Mouse (Mus musculus): ENCODE measurements around the gene Lgr6. TPM values are rescaled to one million over a fixed set of nuclear protein-coding genes. Genes with fewer than 3 reads are reported as not detected.

The Lgr6 gene
- polyA plus RNA-seq, 1 experiment from 2014 or later = 0.75 TPM

DNA sequence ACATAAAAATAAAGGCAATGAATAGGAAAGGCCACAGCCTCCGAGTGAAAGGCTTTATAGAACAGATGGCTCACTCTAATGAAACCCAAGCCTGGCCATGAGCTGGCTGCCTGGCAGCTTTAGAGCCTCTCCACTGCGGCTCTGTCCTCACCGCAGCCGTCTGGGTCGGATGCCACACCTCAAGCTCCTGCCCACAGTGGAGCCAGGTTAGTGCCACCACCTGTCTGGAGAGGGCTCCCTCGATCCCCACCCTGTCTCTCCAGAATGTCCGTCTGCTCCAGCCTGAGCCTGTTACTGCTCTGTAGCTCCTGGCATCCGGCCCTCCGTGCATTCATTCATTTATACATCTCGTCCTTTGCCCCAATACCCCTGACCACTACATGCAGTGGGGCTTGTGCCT is 15.4 kb downstream of the Lgr6 start:
- Histone ChIP-seq H3K4me1 (peaks cover 11% of the 10 kb centered on the region), H3K4me3 (no peak overlapping the region), H3K36me3 (no peaks in the 10 kb centered on the region), H3K27me3 (ENCODE audit: low read depth, poor library complexity, severe bottlenecking) (peaks cover 52% of the 10 kb centered on the region), H3K9me3 (replicated peaks) (no peaks in the 10 kb centered on the region), H3K27ac (no peak overlapping the region)
- WGBS = 83% methylated on average over 10 of the region's 10 CpGs
- no peak for DNase-seq (ENCODE audit: low spot score)

DNA sequence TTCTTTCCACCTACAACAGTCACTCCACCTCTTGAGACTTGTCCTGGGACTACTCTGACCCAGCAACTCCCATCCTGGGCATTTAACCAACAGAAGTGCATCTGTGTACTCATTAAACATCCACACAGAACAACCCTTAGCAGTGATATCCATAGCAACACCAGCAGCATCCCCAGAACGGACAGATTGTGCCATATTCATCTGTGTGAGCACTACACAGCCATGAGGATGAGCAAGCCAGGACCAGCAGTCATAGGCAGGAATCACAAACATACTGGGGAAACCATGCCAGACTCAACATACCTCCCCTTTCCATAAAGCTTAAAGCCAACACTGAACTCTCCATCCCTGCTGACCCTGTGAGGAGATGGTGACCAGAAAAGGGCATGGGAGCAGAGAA is 17.7 kb downstream of the Lgr6 start:
- Histone ChIP-seq H3K4me3 (no peak overlapping the region), H3K27me3 (ENCODE audit: low read depth, poor library complexity, severe bottlenecking) (peaks cover 74% of the 10 kb centered on the region), H3K27ac (no peak overlapping the region), H3K36me3 (no peaks in the 10 kb centered on the region), H3K4me1 (peaks cover 23% of the 10 kb centered on the region), H3K9me3 (replicated peaks) (no peaks in the 10 kb centered on the region)
- 83% methylated on average over 1 of the region's 1 CpGs for WGBS
- no peak for DNase-seq (ENCODE audit: low spot score)

DNA sequence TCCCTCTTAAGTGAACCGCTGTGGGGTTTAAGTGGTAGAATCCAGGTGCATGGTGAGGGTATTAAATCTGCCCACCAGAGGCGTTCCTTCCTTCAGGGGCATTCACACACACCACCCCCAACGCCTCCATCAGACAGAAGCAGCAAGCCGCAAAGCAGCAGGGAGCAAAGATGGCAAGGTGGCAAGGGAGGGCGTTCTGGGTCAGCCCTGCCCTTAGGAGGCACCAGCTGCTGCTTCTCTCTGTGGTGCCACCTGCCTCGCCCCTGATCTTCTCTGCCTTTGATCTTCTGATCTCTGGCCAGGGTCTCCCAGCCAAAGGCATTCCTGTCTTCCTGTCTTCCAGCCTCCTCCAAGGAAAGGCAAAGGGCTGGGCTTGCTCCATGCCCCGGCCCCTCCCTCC is 19.1 kb downstream of the Lgr6 start:
- peaks cover 23% of the 10 kb centered on the region for H3K4me1 ChIP-seq
- H3K9me3 ChIP-seq (replicated peaks) = no peaks in the 10 kb centered on the region
- WGBS = 20% methylated on average over 7 of the region's 7 CpGs
- no peak overlapping the region for H3K4me3 ChIP-seq
- no peak for DNase-seq (ENCODE audit: low spot score)
- no peak overlapping the region for H3K27ac ChIP-seq
- H3K27me3 ChIP-seq (ENCODE audit: low read depth, poor library complexity, severe bottlenecking) = peaks cover 88% of the 10 kb centered on the region
- no peaks in the 10 kb centered on the region for H3K36me3 ChIP-seq

DNA sequence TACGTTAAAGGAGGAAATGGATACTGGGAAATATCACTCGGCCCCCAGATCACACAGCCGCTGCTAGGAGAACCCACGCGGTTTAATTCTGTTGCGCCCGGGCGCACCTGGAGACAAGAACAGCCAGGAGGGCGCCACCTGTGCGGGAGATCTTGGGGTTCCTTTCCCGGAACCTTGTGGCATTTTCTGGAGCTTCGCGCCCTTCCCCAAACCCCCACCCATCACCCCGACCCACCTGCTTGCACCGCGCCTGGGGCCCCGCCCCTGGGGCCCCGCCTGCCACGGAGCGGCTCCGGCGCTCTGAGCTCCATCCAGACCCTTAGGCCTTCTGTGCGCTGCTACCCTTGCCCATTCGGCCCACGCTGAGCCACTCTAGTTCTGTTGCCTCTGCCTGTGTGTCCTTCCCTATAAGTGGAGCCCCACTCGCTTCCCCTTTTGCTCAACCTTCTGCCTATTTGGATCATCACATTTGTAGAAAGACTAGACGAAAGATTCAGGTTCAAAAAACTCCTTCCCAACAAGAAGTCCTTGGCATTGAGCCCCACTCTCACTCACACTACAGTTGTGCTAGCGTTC is 19.7 kb downstream of the Lgr6 start:
- no peak overlapping the region for H3K27ac ChIP-seq
- WGBS = 18% methylated on average over 28 of the region's 28 CpGs
- no peaks in the 10 kb centered on the region for H3K36me3 ChIP-seq
- H3K4me3 ChIP-seq = peak overlapping the region; percentile 0; the same call in 1 of the 2 replicates
- peaks cover 88% of the 10 kb centered on the region for H3K27me3 ChIP-seq (ENCODE audit: low read depth, poor library complexity, severe bottlenecking)
- no peaks in the 10 kb centered on the region for H3K9me3 ChIP-seq (replicated peaks)
- DNase-seq (ENCODE audit: low spot score) = no peak
- peaks cover 23% of the 10 kb centered on the region for H3K4me1 ChIP-seq

DNA sequence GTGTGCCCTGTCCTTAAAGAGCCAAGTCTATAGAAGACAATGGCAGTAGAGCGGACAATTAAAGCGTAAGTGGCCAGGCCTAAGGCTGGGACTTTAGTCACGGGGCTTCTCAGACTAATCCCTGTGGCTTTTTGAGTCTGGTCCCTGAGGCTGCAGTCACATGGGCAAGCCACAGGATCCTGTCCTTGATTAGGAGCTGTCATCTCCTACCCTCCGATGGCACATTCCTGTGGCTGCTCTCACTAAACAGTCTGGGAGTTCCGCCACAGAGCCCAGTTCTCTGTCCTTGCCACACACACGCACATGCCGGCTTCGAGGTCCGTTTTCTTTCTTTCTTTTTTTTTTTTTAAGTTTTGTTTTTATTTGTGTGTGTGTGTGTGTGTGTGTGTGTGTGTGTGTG is 21.6 kb downstream of the Lgr6 start:
- H3K36me3 ChIP-seq = no peaks in the 10 kb centered on the region
- H3K27me3 ChIP-seq (ENCODE audit: low read depth, poor library complexity, severe bottlenecking) = peaks cover 74% of the 10 kb centered on the region
- H3K4me1 ChIP-seq = peaks cover 28% of the 10 kb centered on the region
- H3K4me3 ChIP-seq = no peak overlapping the region
- H3K27ac ChIP-seq = no peak overlapping the region
- no peaks in the 10 kb centered on the region for H3K9me3 ChIP-seq (replicated peaks)
- no peak for DNase-seq (ENCODE audit: low spot score)
- 62% methylated on average over 9 of the region's 9 CpGs for WGBS

DNA sequence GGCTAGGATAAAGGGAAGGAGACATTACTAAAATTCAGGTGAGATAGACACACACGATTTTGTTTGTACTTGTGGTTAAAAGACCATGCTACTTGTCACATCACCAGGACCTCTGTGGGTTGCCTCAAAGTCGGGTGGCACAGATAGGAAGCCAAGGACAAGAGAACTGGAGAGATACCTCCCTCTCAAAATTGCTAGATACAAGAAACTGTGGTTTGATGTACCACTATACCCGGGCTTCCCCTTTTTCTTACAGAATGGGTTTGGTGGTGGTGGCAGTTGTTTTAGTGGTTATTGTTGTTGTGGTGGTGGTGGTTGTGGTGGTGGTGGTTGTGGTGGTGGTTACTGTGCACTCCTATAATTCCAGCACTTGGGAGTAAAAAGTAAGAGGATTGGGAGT is 22.8 kb downstream of the Lgr6 start:
- H3K9me3 ChIP-seq (replicated peaks) = no peaks in the 10 kb centered on the region
- 85% methylated on average over 3 of the region's 3 CpGs for WGBS
- no peaks in the 10 kb centered on the region for H3K36me3 ChIP-seq
- no peak overlapping the region for H3K27ac ChIP-seq
- peaks cover 62% of the 10 kb centered on the region for H3K27me3 ChIP-seq (ENCODE audit: low read depth, poor library complexity, severe bottlenecking)
- peaks cover 33% of the 10 kb centered on the region for H3K4me1 ChIP-seq
- no peak overlapping the region for H3K4me3 ChIP-seq
- DNase-seq (ENCODE audit: low spot score) = no peak

DNA sequence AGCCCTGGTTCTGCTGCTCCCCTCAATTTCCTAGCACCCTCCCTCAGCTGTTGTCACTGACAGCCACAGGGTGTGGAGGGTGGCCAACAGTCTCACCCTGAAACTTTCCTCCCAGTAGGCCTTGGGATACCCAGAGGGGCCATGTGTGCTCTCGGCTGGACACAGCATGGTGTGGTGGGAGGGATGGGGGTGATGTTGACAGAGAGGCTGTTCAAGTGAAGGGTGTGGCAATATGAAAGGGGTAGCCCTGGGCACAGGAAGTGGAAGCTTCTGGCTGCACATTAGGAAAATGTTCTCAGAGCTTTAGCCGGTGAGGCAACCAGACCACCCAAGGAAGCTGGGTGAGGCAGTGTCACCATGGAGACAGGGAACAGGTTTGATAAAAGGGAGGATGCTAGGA is 26.1 kb downstream of the Lgr6 start:
- peaks cover 37% of the 10 kb centered on the region for H3K4me1 ChIP-seq
- no peaks in the 10 kb centered on the region for H3K9me3 ChIP-seq (replicated peaks)
- no peak for DNase-seq (ENCODE audit: low spot score)
- H3K4me3 ChIP-seq = no peak overlapping the region
- H3K36me3 ChIP-seq = no peaks in the 10 kb centered on the region
- 54% methylated on average over 2 of the region's 2 CpGs for WGBS
- peaks cover 30% of the 10 kb centered on the region for H3K27me3 ChIP-seq (ENCODE audit: low read depth, poor library complexity, severe bottlenecking)
- H3K27ac ChIP-seq = no peak overlapping the region

DNA sequence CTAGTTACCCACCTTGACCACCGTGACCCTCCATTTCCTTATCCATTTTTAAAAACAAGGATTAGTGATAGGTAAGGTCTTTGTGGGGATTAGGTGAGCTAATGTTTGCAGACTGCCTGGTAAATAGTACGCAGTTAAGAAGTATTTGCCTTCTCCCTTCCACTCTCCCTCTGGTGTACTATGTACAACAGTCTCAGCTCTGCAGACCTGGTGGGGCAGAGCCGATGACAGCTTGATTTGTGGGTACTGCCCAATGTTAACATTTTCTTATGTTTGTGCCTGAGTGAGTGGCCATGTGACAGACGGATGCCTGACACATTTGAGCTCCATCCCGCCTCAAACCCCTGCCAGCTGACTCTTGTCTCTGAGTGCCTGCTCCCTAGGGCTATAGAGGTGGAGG is 28.6 kb downstream of the Lgr6 start:
- no peak for DNase-seq (ENCODE audit: low spot score)
- H3K4me1 ChIP-seq = peaks cover 32% of the 10 kb centered on the region
- WGBS = 57% methylated on average over 5 of the region's 5 CpGs

DNA sequence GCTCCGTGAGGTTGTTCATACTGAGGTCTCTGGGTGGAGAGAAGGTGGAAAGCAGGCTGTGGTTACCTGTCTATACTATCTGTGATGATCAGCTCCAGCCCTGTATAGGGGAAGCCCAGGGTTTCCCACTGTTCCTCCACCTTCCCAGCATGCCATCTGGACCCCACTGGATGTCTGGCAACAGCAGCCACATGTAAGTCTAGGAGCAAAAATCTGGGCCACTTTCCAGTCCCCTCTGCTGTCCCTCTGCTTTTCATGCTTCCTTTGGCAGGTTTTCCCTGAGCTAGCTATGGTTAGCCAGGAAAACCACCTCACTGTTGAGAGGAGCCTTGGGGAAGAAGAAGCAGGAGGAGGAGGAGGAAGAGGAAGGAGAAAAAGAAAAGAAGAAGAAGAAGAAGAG is 29.8 kb downstream of the Lgr6 start:
- H3K36me3 ChIP-seq = no peaks in the 10 kb centered on the region
- H3K9me3 ChIP-seq (replicated peaks) = no peaks in the 10 kb centered on the region
- DNase-seq (ENCODE audit: low spot score) = no peak
- 0 out of 2 replicates have a peak overlapping the region, but pooled peaks have one; percentile 8 for H3K27ac ChIP-seq
- no peak overlapping the region for H3K4me3 ChIP-seq
- H3K4me1 ChIP-seq = peaks cover 32% of the 10 kb centered on the region
- WGBS = 92% methylated on average over 1 of the region's 1 CpGs
- H3K27me3 ChIP-seq (ENCODE audit: low read depth, poor library complexity, severe bottlenecking) = no peaks in the 10 kb centered on the region; the same call in 1 of the 2 replicates

More for the DNA sequence above, 28.6 kb downstream of the Lgr6 start:
- H3K4me3 ChIP-seq = no peak overlapping the region
- H3K27ac ChIP-seq = no peak overlapping the region
- peaks cover 5% of the 10 kb centered on the region; the same call in 1 of the 2 replicates for H3K27me3 ChIP-seq (ENCODE audit: low read depth, poor library complexity, severe bottlenecking)
- no peaks in the 10 kb centered on the region for H3K36me3 ChIP-seq
- H3K9me3 ChIP-seq (replicated peaks) = no peaks in the 10 kb centered on the region

DNA sequence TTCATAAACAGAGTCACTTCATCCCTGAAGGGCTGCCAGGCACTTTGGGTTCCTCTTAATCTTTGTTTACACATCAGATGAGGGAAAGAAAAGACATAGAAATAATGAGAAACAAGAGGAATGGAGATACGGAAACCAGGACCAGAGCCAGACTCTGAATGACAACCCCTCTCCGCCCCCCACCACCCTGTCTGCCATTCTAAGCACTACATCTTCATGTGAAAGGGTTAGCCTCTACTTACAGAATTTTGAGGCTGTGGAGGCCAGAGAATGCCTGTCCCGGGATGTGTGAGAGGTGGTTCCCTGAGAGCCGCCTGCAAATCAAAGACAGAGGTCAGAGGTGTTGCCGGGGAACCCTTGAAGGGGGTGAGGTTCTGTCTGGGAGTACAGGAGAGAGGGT is 32.4 kb downstream of the Lgr6 start:
- Histone ChIP-seq H3K36me3 (no peaks in the 10 kb centered on the region), H3K9me3 (replicated peaks) (no peaks in the 10 kb centered on the region), H3K27me3 (ENCODE audit: low read depth, poor library complexity, severe bottlenecking) (peaks cover 3% of the 10 kb centered on the region; the same call in 1 of the 2 replicates), H3K4me3 (no peak overlapping the region), H3K27ac (no peak overlapping the region), H3K4me1 (peaks cover 29% of the 10 kb centered on the region)
- 64% methylated on average over 5 of the region's 5 CpGs for WGBS
- no peak for DNase-seq (ENCODE audit: low spot score)

DNA sequence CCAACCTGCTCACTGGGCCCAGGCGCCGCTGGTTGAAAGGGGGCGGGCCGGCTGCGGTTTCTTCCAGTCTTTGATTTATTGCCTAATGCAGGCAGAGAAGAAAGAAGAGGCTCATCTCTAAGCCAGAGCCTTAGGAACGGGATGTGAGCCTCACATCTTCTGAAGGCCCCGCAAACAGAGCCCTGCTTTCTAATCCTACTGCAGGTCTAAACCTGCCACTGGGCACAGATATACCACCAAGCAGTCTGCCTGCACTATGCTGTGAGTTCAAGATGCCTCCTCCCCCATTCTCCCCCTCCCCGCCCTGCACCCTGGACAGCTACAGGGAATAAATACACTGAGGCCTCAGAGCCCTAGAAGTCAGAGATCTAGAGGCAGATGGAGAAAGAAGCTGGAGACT is 35.2 kb downstream of the Lgr6 start:
- H3K27ac ChIP-seq = no peak overlapping the region
- peaks cover 10% of the 10 kb centered on the region; the same call in 1 of the 2 replicates for H3K4me1 ChIP-seq
- no peak for DNase-seq (ENCODE audit: low spot score)
- no peak overlapping the region for H3K4me3 ChIP-seq
- 34% methylated on average over 8 of the region's 8 CpGs for WGBS
- H3K36me3 ChIP-seq = no peaks in the 10 kb centered on the region
- H3K27me3 ChIP-seq (ENCODE audit: low read depth, poor library complexity, severe bottlenecking) = peaks cover 3% of the 10 kb centered on the region; the same call in 1 of the 2 replicates
- no peaks in the 10 kb centered on the region for H3K9me3 ChIP-seq (replicated peaks)

DNA sequence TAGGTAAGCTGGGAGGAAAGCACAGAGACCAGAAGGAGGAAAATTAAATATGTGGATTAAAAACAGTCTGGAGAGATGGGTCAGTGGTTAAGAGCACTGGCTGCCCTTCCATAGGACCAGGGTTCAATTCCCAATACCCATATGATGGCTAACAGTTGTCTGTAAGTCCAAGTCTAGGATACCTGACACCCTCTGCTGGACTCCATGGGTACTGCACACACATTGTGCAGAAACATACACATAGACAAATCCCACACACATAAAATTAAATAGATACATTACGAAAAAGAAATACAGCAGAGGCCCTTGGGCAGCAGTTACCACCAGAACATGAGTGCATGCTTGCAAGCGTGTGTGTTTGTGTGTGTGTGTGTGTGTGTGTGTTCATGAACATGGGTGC is 40.6 kb downstream of the Lgr6 start:
- Histone ChIP-seq H3K4me3 (no peak overlapping the region), H3K9me3 (replicated peaks) (no peaks in the 10 kb centered on the region), H3K27ac (no peak overlapping the region), H3K27me3 (ENCODE audit: low read depth, poor library complexity, severe bottlenecking) (0 out of 2 replicates have a peak, but pooled peaks cover 3% of the 10 kb centered on the region), H3K36me3 (no peaks in the 10 kb centered on the region), H3K4me1 (peaks cover under 1% of the 10 kb centered on the region; the same call in 1 of the 2 replicates)
- DNase-seq (ENCODE audit: low spot score) = no peak
- 94% methylated on average over 2 of the region's 2 CpGs for WGBS

DNA sequence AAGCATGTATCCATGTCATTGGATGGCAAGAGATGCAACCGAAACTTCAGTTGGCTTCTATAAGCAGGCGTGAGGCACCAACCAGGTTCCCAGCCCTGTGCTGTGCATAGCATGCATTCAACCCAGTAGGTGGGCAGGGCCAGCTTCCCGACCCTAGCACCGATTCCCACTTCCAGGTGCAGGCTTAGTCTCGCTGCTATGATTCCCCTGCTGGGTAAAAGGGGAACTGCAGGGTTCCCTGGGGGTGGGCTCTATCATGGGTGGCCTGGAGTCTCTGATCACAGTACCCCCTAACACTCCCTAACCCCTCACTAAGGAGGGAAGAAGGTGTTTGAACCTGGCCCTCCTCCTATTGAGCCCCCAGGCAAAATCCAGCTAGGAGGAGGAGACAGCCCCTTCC is 42.1 kb downstream of the Lgr6 start:
- WGBS = 66% methylated on average over 5 of the region's 5 CpGs
- no peak overlapping the region for H3K4me3 ChIP-seq
- no peaks in the 10 kb centered on the region for H3K36me3 ChIP-seq
- H3K4me1 ChIP-seq = peaks cover 4% of the 10 kb centered on the region; the same call in 1 of the 2 replicates
- no peaks in the 10 kb centered on the region for H3K27me3 ChIP-seq (ENCODE audit: low read depth, poor library complexity, severe bottlenecking)
- H3K27ac ChIP-seq = no peak overlapping the region
- DNase-seq (ENCODE audit: low spot score) = no peak
- H3K9me3 ChIP-seq (replicated peaks) = no peaks in the 10 kb centered on the region

DNA sequence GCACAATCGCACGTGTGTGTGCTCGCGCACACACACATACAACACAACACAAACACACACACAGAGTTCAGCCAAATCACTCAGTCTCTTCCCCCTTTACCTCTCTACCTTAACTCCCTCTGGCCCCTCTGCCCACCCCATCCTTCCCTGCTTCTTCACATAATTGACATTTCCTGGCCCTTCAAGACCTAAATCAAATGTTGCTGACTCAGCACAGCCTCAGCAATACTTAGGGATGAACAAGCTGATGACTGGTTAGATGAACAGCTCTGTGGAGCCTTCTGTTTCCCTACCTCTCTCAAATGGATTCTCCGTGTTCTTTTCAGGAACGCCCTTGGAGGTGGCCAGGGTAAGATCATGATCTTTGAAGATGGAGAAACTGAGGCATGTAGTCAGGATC is 43.8 kb downstream of the Lgr6 start:
- Histone ChIP-seq H3K4me3 (no peak overlapping the region), H3K27ac (no peak overlapping the region), H3K4me1 (peaks cover 17% of the 10 kb centered on the region), H3K27me3 (ENCODE audit: low read depth, poor library complexity, severe bottlenecking) (no peaks in the 10 kb centered on the region), H3K36me3 (no peaks in the 10 kb centered on the region), H3K9me3 (replicated peaks) (no peaks in the 10 kb centered on the region)
- WGBS = 93% methylated on average over 6 of the region's 6 CpGs
- no peak for DNase-seq (ENCODE audit: low spot score)
